Mouse (Mus musculus) right cerebral cortex, adult 2 months (tissue): ENCODE results near the gene Cass4.
A peak's percentile ranks its signal among the peaks of the same experiment; 100 is the strongest.

ENCODE experiments used
- DNase-seq, 2 experiments: peaks; one replicate each; pipeline ENCODE4 v3.0.0; 2021 to 2022; ENCODE audit warnings: low spot score in 2 of 2

Cass4 gene

DNA sequence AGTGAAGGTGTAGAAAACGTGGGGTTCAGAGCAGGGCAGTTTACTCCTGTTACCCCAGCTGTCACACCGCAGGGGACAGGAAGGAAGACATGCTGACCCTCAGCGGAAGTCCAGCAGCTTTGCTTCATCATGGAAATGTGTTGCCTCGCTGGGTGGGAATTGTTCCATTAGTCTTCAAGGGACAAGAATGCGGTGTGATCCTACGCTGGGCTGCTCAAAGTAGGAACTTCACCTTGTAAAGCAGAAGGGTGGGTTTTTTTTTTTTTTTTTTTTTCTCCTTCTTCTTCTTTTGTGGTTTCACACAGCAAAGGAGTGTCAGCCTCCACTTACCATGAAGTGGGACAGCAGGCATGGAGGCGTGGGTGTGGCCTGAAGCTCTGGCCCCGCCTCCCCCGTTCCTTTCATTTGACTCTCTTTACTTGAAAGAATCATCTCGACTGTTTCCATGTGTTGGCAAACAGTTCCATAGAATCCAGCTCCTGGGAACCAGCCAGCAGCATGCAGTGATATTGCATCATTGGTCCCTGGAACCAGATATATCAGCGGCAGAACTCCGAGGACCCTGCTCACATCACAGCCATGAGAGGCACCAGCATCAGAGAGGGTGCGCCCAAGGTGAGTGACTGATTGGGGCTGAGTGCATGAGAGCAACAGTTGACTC is at the start of gene Cass4:
TSS of gene Cass4 (plus strand) at position 404 of the 661 bp plus-strand sequence.
- no peak for DNase-seq

DNA sequence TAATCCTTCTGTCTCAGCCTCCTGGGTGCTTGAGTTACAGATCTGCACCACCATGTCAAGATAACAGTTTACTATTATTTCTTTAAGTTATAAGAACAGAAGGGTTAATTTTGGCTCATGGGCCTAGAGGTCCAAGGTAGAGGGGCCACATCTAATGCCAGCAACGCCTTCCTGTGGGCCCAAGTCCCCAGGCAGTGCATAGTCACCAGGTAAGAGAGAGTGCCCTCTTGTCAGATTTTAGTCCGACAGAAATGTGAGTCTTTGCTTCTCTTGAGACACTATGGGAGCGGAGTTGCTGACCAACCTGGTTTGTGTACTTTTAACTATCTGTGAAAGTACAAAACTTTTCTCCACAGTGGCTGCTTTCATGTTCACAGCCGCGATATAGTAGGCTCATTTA is 48.9 kb upstream of the Cass4 start:
- no peak for DNase-seq

DNA sequence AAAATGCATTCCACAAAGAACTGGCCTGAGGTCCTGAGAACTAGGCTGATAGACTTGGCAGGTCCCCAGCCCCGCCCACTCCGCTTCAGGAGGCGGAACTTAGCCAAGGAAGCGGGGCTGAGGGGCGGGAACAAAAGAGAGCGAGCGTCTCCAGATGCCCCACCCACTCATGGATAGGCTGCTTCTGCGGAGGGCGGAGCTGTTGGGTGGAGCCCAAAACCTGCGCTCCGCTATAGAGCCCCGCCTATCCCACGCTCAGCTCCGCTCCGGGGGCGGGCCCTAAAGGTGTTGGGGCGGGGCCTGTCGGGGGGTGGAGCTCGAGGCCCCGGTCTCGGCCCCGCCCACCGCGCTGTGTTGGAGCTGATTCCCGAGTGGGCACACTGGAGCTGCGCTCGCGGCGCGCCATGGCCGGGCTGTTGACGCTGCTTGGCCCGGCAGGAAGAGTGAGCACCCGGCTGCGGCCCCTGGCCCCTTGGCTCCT is 48.3 kb upstream of the Cass4 start, which contains the start of gene Fam210b:
TSS of gene Fam210b (plus strand) at position 308 of the 481 bp plus-strand sequence.
- peak; percentile 92 to 95 for DNase-seq

DNA sequence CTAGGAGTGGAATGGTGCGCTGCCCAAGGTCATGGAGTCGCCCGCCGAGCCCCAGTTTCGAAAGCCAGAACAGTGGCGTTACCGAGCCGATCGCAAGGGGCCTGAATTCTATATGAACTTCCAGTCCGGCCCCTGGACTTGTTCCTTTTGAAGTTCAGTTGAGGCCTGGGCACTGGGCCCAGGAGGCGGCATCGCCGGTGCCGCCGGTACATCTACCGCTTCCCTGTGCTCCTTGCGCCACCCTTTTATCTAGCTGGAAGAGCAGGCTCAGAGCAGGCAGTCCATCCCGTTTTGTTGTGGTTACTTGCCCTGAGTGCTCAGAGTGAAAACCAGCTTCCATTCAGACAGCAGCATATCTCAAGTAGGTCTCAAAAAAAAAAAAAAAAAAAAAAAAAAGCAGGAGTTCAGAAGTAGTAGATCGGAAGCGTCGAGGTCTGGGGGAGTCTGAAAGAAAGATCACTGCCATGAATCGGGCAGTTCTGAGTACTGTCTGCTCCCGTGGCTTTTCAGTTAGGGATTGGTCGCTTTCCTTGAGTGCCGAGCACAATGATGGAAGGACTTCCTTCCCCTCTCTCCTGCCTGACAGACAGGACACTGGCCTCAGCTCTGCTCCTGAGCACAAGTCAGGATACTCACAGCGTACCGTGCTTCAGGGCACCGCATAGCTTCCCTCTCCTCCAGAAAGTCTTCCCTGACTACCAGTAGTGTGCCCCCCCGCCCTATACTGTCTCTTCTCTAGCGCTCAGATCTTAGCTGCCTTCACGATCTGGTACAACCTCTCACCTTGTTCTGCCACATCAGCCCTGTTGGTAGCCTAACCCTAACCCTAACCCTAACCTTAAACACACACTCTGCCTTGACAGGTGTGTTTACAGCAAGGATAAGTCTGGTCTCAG is 47.3 kb upstream of the Cass4 start:
- DNase-seq: peak; percentile 21 to 22

DNA sequence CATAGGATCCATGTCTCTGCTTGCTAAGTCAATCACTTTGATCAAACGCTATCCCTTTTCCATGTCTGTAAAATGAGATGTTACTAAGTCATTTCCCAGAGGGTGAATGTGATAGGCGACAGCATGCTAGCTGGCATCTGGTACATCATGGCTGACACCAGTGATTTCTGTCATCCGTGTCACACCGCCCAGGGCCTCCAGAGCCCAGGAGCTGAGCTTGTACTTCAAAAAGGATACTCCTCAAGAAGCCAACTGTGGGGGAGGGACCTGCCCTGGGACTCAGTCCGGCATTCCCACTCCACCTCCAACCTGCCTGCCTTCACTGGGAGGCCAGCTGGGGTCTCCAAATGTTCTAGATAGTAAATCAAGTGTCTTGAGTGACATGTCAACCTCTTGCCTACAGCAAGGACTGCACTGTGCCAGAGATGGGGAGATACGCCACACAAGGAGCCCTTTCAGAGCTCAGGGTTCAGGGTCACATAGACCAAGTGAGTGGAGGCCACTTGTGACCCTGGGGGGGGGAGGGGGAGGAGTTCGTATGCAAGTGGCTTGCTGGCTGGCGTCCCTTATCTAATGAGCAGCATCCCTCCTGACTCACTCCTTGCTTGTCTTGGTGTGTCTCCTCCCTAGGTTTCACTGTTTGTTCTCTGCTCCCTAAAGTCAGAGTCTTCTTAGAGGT is 46.5 kb upstream of the Cass4 start:
- no peak for DNase-seq

DNA sequence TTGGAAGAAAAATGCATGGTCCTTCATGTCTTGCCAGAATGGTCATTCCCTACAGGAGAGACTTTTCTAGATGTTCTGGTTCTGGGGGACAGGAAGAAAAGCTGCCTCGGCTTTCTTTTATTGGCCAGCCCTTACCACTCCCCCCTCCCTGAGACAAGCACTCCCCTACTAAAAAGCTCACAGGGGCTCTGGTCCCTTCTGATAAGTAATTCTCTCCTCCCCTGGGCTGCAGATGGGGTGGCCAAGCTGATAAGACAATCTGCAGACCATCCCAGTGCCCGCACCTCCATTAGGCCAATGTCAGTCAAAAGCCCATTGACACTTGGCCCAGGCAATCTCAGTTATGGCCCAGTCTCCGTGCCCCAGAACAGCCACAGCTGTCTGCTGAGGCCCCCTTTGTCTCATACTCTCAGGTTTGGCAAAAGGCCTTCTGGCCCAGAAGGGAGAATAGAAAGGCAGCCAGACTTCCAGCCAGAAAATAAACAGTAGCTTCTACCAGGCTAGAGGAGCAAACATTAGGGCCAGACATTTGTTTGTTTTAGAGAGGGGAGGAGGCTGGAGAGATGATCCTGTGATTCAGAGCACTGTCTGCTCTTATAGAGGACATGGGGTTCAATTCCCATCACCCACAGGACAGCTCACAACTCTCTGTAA is 45.2 kb upstream of the Cass4 start:
- DNase-seq: no peak

DNA sequence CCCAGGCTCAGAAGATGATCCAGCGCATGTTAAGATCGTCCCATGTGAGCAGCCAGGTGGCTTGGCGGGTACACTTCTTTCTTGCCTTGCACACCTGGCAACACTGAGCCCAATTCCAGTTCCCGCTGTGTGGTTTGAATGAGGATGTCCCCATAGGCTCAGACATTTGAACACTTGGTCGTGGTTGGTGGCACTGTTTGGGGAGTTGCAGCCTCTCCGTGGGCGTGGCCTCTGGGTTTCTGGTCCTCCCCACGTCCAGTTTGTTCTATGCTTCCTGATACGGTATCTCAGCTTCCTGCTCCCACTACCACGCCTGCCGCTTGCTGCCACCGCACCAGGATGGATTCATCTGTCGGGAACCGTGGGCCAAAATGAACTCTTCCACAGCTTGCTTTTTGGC is 43.8 kb upstream of the Cass4 start:
- DNase-seq: no peak

DNA sequence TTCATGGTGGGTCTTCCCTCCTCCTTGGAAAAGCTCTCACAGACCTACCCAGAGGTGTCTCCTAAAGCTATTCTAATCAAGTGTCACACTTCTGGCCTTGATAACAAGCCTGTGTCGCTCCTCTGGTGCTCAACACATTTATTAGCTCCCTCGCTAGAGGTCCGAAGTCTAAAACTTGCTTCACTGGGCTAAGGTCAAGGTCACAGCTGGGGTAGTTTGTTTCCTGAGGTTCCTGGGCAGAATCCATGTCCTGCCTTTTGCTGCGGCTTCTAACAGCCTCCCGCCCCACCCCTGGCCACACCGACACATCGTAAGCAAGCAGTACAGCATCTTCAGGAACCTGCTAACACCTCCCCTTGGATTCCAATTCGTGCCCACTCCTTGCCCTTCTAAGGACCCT is 42.8 kb upstream of the Cass4 start:
- DNase-seq: no peak

DNA sequence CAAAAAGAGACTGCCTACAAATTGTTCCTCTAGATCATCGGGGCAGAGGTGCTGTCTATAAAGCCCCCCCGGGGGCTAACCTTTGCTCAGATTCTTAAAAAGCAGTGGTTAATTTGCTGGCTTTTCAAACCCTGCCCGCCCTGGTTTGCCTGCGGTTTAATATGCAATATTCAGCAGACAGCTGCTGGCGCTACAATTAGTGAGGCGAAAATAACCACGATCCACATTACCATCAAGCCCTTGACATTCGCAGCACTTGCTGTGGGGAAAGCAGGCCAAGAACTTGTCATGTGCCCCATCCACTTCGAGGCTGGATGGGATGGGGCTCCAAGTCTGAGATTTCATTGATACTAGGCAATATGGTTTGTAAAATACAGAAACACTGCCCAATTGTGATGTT is 40.4 kb upstream of the Cass4 start:
- no peak for DNase-seq

DNA sequence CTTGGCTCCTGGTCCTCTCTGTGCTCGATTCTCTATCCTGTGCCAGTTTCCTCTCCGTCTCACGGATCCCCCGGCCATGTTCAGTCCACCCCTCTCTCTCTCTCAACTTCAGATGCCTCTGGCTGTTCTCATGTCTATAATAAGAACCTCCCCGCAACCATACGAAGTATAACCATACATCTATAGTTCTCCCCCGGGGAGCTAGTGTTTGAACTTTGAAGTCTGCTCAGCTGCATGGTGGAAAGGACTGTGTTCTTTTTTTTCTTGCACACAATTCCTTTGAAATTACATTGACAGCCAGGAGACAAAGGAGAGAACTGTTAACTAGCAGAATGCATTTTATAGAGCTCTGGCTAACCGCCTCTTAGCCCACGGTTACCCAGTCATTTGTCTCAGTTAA is 38.8 kb upstream of the Cass4 start:
- DNase-seq: no peak

DNA sequence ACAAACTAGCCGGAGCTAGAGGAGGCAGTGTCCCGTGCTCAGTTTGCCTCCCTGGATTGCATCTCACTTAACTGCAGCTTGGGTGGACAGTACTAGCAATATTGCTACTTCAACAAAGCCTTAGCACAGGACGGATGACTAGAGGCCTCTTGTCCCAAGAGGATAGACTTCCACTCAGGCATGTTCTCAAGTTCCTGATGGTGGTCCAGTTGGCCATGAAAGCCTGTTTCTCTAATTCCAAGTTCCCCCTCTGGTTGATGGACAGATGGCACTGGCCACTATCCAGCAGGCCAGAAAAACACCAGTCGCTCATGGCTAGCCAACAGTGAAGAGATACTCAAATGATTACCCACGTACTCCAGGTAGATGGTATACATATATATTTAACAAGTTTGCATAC is 37.8 kb upstream of the Cass4 start:
- DNase-seq: no peak

DNA sequence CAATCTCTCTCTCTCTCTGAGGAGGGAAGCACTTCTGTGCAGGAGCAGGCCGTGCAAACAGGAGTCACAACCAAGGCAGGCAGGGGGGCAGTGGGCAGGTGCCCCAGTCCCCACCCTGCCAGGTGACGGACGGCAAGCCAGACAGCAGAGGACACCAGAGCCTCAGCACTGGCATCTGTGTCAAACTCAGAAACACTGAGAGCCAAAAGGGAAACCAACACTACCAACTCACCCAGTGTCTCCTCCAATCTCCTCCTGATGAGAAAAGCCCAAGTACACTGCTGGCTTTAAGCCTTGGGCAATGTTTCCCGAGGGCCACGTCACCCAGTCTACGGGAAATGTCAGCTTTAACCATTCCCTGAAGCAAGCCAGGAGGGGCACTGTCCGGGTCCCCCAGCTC is 30.4 kb upstream of the Cass4 start:
- DNase-seq: no peak

DNA sequence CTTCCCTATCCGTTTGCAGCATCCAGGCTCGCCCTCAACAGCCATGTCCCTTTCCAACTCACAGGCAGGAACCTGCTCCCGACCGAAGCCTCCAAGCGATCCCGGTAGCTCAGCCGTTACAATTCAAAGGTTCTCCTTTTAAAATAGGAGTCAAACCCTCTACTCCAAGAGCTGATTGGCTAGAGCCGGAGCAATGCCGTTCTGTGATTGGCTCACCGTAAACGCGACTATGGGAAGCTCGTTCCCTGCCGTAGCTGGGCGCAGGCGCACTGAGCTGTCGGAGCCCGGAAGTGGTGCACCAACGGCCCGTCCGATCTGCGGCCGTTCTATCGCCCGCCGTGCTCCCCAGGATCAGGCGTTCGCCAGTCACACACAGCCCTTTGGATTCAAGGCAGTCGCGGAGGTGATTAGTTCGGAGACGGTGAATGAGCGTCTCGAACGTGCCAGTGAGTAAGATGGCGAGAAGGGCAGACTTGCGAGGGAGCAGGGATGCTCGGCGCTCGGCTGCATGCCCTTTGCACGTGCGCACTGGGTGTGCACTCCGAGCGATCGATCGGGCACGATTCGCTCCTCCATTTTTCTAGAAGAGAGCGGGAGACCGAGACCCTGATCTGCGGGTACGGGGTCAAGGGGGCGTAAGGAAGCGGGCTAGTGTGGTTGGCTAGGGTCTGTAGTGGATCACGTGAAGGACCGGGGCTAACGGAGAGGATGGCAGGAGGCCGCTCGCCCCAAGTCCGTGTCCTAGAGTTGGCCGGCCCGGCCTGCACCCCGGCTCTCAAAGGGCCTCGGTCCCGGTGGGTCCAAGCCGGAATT is 23.0 kb upstream of the Cass4 start, which contains the start of the genes Aurka and Cstf1:
TSS of gene Aurka (minus strand) at position 125 of the 813 bp plus-strand sequence.
TSS of gene Cstf1 (plus strand) at position 271 of the 813 bp plus-strand sequence.
- DNase-seq: peak; percentile 96 to 97

DNA sequence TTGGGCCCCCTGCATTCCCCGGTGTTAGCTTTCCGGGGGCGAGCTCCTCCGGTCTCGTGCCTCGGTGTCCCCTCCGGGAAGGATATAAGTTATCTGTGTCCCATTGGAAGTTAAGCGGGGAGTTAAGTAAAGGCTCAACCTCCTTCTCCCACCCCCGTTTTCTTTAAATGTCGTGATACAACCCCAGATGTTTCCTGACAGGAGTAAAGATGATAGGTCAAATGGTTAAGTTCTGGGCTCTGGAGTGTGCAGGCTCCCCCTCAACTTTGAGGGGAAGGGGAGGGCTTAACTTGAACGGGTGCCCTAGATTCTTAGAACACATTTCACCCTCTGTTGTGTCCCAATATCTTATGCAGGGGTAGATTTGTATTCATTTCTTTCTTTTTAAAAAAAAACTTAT is 22.3 kb upstream of the Cass4 start:
- DNase-seq: no peak

DNA sequence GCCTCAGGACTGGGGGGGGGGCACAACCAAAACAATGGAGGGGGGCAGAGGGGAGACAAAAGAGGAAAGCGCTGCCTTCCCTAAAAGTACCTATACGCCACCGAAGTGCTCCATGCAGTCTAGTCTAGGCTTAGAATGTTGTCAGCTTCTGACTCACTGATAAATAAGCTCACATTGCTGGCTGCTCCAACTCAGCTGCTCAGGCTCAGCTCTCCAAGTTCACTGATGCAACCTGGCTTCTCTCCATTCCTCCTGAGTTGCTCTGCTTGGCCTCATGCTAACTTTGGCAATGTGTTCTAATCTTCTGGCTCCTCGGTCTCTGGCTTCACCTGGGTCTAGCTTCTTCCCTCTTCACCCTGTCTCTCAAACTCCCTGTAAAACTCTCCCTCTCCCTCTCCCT is 17.0 kb upstream of the Cass4 start:
- no peak for DNase-seq

DNA sequence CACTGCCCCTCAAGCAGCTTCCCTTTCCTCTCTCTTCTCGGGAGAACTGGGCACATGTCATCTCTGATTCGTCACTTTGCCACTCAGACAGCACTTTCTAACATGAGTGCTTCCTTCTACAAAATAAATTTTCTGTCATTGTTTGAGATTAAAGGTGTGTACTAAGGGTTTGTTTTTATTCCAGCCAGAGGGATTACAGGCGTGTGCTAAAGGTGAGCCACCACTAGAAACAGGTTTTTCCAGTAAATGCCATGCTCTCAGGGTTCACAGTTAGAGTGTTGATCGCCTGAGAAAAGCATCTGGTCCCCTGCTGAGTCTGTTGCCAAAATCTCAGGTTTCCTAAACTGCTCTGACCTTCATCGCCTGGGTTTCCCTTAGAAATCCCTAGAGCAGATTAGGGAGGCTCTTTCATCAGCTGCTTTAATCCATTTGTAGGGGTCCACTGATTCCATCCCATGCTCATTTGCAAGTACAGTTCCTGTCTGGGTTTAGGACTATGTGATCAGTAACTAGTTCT is 16.5 kb upstream of the Cass4 start:
- DNase-seq: no peak

DNA sequence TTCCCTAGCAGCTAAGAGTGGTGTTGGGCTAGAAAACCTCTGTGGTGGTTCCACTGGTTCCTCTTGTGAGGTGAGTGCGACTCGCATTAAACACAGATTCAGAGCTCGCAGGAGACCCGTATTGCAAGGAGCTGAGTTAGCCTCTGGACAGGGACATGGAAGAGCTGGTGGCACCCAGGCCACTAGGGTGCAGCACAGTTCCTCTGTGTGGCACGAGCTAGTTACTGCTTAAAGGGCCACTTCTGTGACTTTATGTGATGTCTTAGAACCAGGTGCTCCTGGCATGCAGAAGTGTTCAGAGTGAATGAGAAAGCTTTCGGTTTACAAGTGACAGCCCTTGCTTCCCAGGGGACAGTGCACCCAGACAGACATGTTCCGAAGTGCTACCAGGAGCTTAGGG is 15.3 kb upstream of the Cass4 start:
- peak; percentile 40 to 45 for DNase-seq

DNA sequence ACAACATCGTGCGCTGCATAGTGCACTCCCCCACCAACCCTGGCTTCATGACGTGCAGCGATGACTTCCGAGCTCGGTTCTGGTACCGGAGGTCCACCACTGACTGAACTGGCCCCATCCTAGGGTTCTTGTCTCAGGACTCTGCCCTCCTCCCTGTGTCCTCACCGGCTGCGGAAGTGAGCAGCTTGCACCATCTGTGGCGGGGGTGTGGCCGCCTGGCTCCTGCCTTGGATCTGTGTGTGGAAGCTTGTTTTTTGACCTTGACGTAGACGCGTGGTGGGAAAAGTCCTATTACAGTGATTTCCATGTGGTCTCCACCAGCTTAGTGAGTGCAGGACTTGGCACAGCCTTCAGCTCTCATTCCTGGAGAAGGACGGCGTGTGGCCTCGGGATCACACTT is 13.1 kb upstream of the Cass4 start:
- DNase-seq: no peak

DNA sequence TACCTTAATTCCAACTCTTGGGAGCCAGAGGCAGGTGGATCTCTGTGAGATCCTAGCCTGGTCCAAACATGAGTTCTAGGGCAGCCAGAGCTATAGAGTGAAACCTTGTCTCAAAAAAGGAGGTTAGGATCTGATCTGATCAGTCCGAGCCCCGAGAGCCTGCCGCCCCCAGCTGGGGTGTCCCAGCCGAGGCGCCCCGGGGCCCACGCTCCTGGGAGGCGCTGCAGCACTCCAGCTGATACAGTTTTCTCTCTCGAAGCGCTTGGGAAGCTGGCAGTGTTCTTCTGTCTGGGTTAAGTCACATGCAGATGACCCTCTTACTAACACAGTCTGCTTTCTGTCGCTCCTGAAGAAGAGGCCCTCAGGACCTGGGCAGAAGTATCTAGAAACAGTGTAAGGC is 12.3 kb upstream of the Cass4 start:
- no peak for DNase-seq

DNA sequence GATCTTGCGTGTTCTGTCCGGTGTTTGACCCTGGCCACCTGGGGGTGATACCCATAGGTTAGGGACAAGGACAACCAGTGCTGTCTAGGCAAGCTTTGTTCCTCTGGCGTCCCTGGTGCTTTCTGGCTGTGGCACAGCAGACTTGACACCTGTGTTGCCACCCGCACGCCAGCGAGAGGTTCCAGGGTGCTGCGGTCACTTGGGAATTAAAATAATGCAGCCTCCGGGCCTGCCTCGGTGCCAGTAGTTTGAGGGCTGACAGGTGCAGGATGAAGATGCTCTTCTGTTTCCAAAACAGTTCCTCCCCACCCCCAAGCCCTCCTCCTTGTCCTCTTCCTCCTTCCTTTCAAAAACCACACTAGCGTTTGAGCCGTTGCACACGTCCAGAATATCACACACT is 11.7 kb upstream of the Cass4 start:
- DNase-seq: no peak

DNA sequence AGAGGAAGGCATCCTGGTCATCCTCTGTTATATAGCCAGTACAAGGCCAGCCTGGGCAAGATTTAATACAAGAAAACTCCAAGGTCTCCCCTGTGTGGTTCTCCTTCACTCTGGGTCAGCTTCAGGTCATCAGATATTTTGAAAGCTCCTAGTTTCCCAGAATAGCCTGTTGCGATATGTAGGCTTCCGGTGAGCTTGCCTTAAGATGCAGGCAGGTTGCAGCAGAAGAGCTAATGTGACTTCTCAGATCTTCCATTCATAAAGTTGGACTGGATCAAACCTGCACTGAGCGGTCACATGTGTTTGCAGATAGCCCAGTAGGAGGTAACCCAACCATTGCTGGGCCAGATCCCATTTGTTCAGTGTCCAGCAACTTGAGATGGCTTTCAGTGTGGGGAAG is 8.9 kb upstream of the Cass4 start:
- no peak for DNase-seq
